Mouse (Mus musculus) lung, adult 2 months (tissue): Measurements from ENCODE around the gene Cask. TPM values are rescaled to one million over a fixed set of nuclear protein-coding genes. Genes with fewer than 3 reads are reported as not detected.

ENCODE experiments used
- DNase-seq: peaks from one replicate; pipeline ENCODE4 v3.0.0; 2022
- H3K4me1 ChIP-seq: fragments of 200-500 bp; 2 replicates; pipeline ENCODE4 v1.6.1; 2011; ENCODE audit warnings: low read length; ENCODE audit not compliant: control insufficient read depth, insufficient read depth
- H3K4me3 ChIP-seq: fragments of 200-500 bp; replicated peaks from 2 replicates; pipeline ENCODE3; 2011; ENCODE audit warnings: low read depth, mild to moderate bottlenecking, control low read depth, low read length; ENCODE audit errors: extremely low read depth
- CTCF ChIP-seq: fragments of 200-500 bp; IDR thresholded peaks from 2 replicates; pipeline ENCODE4 v1.5.1; 2011; ENCODE audit warnings: mild to moderate bottlenecking, low read length, control low read depth; ENCODE audit not compliant: insufficient read depth
- POLR2A ChIP-seq: fragments of 200-500 bp; IDR thresholded peaks from 2 replicates; pipeline ENCODE4 v1.6.1; 2011; ENCODE audit warnings: low read depth, mild to moderate bottlenecking, control low read depth, low read length, borderline replicate concordance; ENCODE audit errors: extremely low read depth
- WGBS: fragments of 180-500 bp; shearing (Covaris S2); methylation state at CpG from one replicate; pipeline ENCODE4 v1.1.7; 2018; 5-methylcytosine and 5-hydroxymethylcytosine counted together
- polyA plus RNA-seq: library from polyadenylated mRNA; depleted of rRNA; stranded (reverse); fragments of >200 nt; gene quantifications from 2 replicates; pipeline ENCODE4 v1.2.3, GENCODE M21; 2012

Cask gene
- polyA plus RNA-seq, 1 experiment: 6.7 TPM

GRCm38 (mm10) chrX:13574872-13575271 is 276.3 kb downstream of the Cask start:
- no peak for TF ChIP-seq CTCF
- TF ChIP-seq POLR2A: no peak
- no peak for DNase-seq
- Histone ChIP-seq H3K4me3 (no peak overlapping the region), H3K4me1 (peaks cover 4% of the 10 kb centered on the region; the same call in 1 of the 2 replicates)
- WGBS: 66% methylated on average over 3 of the region's 3 CpGs

- no peak overlapping the region for H3K4me3 ChIP-seq
- 41% methylated on average over 2 of the region's 2 CpGs for WGBS
- DNase-seq: no peak
- TF ChIP-seq POLR2A (no peak), CTCF (no peak)
- peaks cover 4% of the 10 kb centered on the region; the same call in 1 of the 2 replicates for H3K4me1 ChIP-seq
These were observed 276.9 kb downstream of the Cask start for GRCm38 (mm10) chrX:13574298-13574697.

- Histone ChIP-seq H3K4me3 (no peak overlapping the region), H3K4me1 (no peaks in the 10 kb centered on the region)
- WGBS: 69% methylated on average over 3 of the region's 3 CpGs
- no peak for DNase-seq
- TF ChIP-seq POLR2A: no peak
These were observed 296.7 kb downstream of the Cask start for GRCm38 (mm10) chrX:13554504-13554903.

GRCm38 (mm10) chrX:13552288-13552687 is 298.9 kb downstream of the Cask start:
- Histone ChIP-seq H3K4me3 (no peak overlapping the region), H3K4me1 (no peaks in the 10 kb centered on the region)
- 60% methylated on average over 2 of the region's 2 CpGs for WGBS
- no peak for DNase-seq
- no peak for TF ChIP-seq POLR2A
- no peak for TF ChIP-seq CTCF

GRCm38 (mm10) chrX:13551566-13551965 is 299.6 kb downstream of the Cask start:
- no peak for DNase-seq
- 72% methylated on average over 4 of the region's 4 CpGs for WGBS
- H3K4me1 ChIP-seq: no peaks in the 10 kb centered on the region
- no peak overlapping the region for H3K4me3 ChIP-seq
- TF ChIP-seq CTCF (no peak), POLR2A (no peak)

GRCm38 (mm10) chrX:13549100-13549499 is 302.1 kb downstream of the Cask start:
- no peak for TF ChIP-seq CTCF
- no peak for TF ChIP-seq POLR2A
- no peak for DNase-seq
- 64% methylated on average over 4 of the region's 4 CpGs for WGBS
- Histone ChIP-seq H3K4me3 (no peak overlapping the region), H3K4me1 (no peaks in the 10 kb centered on the region; the same call in 1 of the 2 replicates)

GRCm38 (mm10) chrX:13521288-13521687 is 329.9 kb downstream of the Cask start:
- DNase-seq: no peak
- 79% methylated on average over 8 of the region's 8 CpGs for WGBS
- H3K4me3 ChIP-seq: no peak overlapping the region
- H3K4me1 ChIP-seq: peaks cover 4% of the 10 kb centered on the region
- no peak for TF ChIP-seq CTCF
- no peak for TF ChIP-seq POLR2A

GRCm38 (mm10) chrX:13520566-13520965 is 330.6 kb downstream of the Cask start:
- WGBS: 77% methylated on average over 4 of the region's 4 CpGs
- no peak for DNase-seq
- Histone ChIP-seq H3K4me3 (no peak overlapping the region), H3K4me1 (peaks cover 4% of the 10 kb centered on the region)
- TF ChIP-seq POLR2A (no peak), CTCF (no peak)

GRCm38 (mm10) chrX:13519408-13519783 is 331.8 kb downstream of the Cask start:
- DNase-seq: no peak
- H3K4me3 ChIP-seq: no peak overlapping the region
- H3K4me1 ChIP-seq: peaks cover 4% of the 10 kb centered on the region
- no peak for TF ChIP-seq CTCF
- TF ChIP-seq POLR2A: no peak
- 51% methylated on average over 5 of the region's 5 CpGs for WGBS

- DNase-seq: no peak
- TF ChIP-seq CTCF: no peak
- TF ChIP-seq POLR2A: no peak
- WGBS: 61% methylated on average over 4 of the region's 4 CpGs
- Histone ChIP-seq H3K4me3 (no peak overlapping the region), H3K4me1 (peaks cover 4% of the 10 kb centered on the region)
These were observed 332.3 kb downstream of the Cask start for GRCm38 (mm10) chrX:13518781-13519407.

GRCm38 (mm10) chrX:13518019-13518418 is 333.1 kb downstream of the Cask start:
- TF ChIP-seq POLR2A (no peak), CTCF (no peak)
- H3K4me1 ChIP-seq: peaks cover 4% of the 10 kb centered on the region
- H3K4me3 ChIP-seq: no peak overlapping the region
- no peak for DNase-seq
- 58% methylated on average over 10 of the region's 10 CpGs for WGBS
